Mouse (Mus musculus): ENCODE results near the gene Dstyk. TPM values are rescaled to one million over a fixed set of nuclear protein-coding genes. Genes with fewer than 3 reads are reported as not detected.
"Not testable (repeated sequence)": the region's sequence is repeated elsewhere in the genome, so short reads cannot be mapped to it uniquely, and the experiment has no call there.

Dstyk gene
- polyA plus RNA-seq, 1 experiment from 2014 or later = 14.9 TPM

DNA sequence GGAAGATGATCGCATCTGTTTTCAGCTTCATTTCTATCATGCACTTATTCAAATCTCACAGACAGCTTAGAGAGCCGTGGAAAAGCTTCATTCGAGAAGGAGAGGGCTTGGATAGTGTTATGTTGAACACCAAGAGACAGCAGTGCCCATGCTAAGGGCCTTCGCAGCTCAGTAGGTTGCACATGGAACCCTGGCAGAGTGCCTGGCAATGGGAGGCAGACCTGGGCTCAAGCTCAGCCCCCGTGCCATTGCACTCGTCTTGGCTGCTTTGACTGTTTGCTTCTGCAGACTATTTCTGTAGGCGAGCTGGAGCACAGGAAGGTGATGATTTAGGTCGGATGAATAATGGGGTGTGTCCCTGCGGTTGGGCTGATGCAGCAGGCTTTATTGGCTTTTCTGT is 14.4 kb downstream of the Dstyk start:
- no peak for DNase-seq (ENCODE audit: extremely low spot score, low spot score)
- Histone ChIP-seq H3K4me3 (no peak overlapping the region), H3K27ac (no peak overlapping the region), H3K27me3 (ENCODE audit: poor library complexity, severe bottlenecking) (no peaks in the 10 kb centered on the region), H3K36me3 (replicated peaks) (peaks cover 20% of the 10 kb centered on the region), H3K9me3 (no peaks in the 10 kb centered on the region), H3K4me1 (peaks cover 8% of the 10 kb centered on the region)
- WGBS = 91% methylated on average over 9 of the region's 9 CpGs

DNA sequence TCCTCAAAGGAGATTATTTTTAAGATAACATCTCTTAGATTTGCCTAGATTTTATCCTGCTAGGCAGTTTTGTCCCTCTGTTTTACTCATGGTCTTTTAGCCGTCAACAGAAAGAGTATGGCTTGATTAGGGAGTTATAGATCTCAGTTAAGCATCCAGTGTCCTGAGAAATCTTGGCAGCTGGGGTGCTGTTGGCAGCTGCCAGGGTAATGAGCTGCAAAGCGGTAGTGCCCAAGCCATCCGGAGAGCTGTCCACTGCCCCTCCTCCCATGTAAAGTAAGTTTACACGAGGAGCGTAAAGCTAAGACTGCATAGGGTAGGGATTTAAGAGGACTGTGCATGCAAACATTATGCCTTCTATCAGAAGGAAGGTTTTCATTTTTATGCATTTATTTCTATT is 16.0 kb downstream of the Dstyk start:
- no peak for DNase-seq (ENCODE audit: extremely low spot score, low spot score)
- no peak overlapping the region for H3K27ac ChIP-seq
- no peaks in the 10 kb centered on the region for H3K27me3 ChIP-seq (ENCODE audit: poor library complexity, severe bottlenecking)
- WGBS = 91% methylated on average over 5 of the region's 5 CpGs
- no peak overlapping the region for H3K4me3 ChIP-seq
- H3K36me3 ChIP-seq (replicated peaks) = peaks cover 24% of the 10 kb centered on the region
- no peaks in the 10 kb centered on the region for H3K9me3 ChIP-seq
- H3K4me1 ChIP-seq = peaks cover 8% of the 10 kb centered on the region

DNA sequence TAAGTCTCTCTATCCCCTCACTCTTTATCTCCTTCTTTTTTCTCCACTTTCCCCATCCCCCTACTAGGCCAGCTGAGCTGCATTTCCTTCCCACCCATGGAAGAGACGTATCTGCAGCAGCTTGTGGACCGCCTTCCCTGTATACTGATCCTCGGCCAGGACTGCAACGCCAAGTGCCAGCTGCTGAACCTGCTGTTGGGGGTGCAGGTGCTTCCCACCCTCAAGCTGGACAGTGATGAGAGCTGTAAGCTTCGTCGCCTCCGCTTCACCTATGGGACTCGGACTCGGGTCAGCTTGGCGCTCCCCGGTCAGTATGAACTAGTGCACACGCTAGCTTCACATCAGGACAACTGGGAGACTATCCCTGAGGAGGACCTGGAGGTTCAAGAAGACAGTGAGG is 16.7 kb downstream of the Dstyk start:
- Histone ChIP-seq H3K9me3 (no peaks in the 10 kb centered on the region), H3K36me3 (replicated peaks) (peaks cover 24% of the 10 kb centered on the region), H3K27ac (no peak overlapping the region), H3K4me3 (no peak overlapping the region), H3K4me1 (peaks cover 8% of the 10 kb centered on the region), H3K27me3 (ENCODE audit: poor library complexity, severe bottlenecking) (no peaks in the 10 kb centered on the region)
- WGBS = 92% methylated on average over 12 of the region's 12 CpGs
- no peak for DNase-seq (ENCODE audit: extremely low spot score, low spot score)

DNA sequence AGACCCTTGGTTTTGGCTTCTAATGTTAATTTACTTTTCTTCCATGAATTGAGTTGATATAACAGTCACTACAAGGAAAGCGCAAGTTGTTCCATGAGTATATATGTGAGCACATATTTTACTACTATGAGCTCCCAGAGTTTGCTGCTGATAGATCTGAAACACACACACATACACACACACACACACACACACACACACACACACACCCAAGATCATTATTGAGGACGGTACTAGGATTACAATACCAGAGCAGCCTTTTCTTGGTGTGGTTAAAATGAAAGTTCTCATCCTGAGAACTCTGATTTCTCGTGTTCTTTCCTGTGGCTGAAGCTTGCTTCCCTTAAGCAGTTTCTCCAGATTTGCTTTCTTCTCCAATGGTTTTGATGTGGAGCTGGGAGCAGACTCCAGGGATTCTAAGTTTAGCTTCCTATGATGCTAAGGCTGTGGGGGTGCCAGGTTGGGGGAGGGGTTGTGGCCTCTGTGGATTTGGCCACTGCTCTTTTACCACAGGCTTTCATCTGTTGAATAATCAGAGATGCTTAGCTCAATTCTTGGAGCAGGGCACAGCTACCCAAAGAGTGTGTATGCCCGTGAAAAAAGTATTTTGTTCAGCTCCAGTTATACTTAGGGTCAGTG is 19.1 kb downstream of the Dstyk start:
- Histone ChIP-seq H3K36me3 (replicated peaks) (peaks cover 48% of the 10 kb centered on the region), H3K27me3 (ENCODE audit: poor library complexity, severe bottlenecking) (no peaks in the 10 kb centered on the region), H3K4me3 (no peak overlapping the region), H3K4me1 (no peaks in the 10 kb centered on the region; the same call in 1 of the 2 replicates), H3K27ac (no peak overlapping the region), H3K9me3 (peaks cover 4% of the 10 kb centered on the region; the same call in 1 of the 2 replicates)
- 81% methylated on average over 4 of the region's 4 CpGs for WGBS
- no peak for DNase-seq (ENCODE audit: extremely low spot score, low spot score)

DNA sequence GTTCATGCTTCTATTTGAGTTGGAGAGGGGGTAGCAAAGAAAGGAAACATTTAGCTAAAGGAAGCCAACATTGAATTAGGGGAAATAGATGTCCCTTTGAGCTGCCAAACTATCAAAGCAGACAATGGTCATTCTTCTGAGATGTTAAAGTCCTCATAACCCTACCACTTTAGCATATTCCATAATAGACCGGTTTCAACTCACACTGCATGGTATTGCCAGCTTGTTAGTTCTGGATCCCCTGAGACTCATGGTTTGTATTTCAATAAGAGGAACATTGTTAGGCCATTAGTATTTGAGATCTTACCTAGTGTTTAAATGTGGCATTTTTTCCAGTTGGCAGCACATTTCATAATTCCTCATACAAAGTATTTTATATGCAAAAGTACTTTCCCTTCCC is 19.6 kb downstream of the Dstyk start:
- peaks cover 4% of the 10 kb centered on the region; the same call in 1 of the 2 replicates for H3K9me3 ChIP-seq
- 82% methylated on average over 1 of the region's 1 CpGs for WGBS

DNA sequence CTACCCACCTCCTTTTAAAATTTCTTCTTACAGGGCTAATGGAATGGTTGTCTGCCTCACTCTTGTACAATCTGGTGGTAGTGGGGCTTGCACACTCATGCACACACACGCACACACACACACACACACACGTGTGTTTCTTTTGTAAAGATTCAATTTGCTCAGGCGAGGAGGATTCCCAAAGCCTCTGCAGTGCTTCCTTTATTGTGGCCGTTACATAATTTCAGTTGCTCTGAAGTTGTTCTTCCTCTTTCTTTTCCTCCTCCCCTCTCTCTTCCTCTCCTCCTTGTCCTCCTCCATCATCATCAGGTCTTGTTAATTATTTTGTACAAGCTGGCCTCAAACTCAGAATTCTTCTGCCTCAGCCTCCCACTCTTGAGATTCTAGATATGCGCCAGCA is 20.0 kb downstream of the Dstyk start:
- Histone ChIP-seq H3K9me3 (peaks cover 4% of the 10 kb centered on the region; the same call in 1 of the 2 replicates), H3K36me3 (replicated peaks) (peaks cover 57% of the 10 kb centered on the region), H3K27me3 (ENCODE audit: poor library complexity, severe bottlenecking) (no peaks in the 10 kb centered on the region), H3K4me3 (no peak overlapping the region), H3K4me1 (no peaks in the 10 kb centered on the region), H3K27ac (no peak overlapping the region)
- 88% methylated on average over 5 of the region's 5 CpGs for WGBS
- DNase-seq (ENCODE audit: extremely low spot score, low spot score) = no peak

More for the DNA sequence above, 19.6 kb downstream of the Dstyk start:
- no peak overlapping the region for H3K27ac ChIP-seq
- no peaks in the 10 kb centered on the region for H3K27me3 ChIP-seq (ENCODE audit: poor library complexity, severe bottlenecking)
- H3K4me1 ChIP-seq = no peaks in the 10 kb centered on the region; the same call in 1 of the 2 replicates
- no peak overlapping the region for H3K4me3 ChIP-seq
- peaks cover 53% of the 10 kb centered on the region for H3K36me3 ChIP-seq (replicated peaks)
- DNase-seq (ENCODE audit: extremely low spot score, low spot score) = no peak

DNA sequence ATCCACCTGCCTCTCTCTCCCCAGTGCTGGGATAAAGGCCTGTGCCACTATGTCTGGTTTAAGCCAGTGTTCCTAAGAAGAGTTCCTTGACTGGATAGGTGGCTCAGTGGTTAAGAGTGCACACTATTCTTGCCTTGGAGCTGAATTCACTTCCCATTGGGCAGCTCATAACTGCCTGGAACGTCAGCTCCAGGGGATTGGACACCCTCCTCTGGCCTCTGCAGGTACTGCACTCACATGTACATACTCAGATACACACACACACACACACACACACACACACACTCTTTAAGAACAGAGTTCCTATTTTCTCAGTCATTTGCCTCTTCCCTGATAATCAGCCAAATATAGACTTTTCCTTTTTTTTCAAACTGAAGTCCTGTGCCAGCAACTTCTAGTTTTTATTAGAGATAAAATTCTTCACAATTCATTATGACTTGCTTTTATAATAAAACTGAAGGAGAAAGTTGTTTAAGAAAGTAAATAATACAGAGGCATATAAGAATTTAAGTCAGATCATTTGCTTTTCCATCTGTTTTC is 23.6 kb downstream of the Dstyk start:
- WGBS = 86% methylated on average over 1 of the region's 1 CpGs
- no peaks in the 10 kb centered on the region for H3K27me3 ChIP-seq (ENCODE audit: poor library complexity, severe bottlenecking)
- H3K4me1 ChIP-seq = no peaks in the 10 kb centered on the region
- no peak overlapping the region for H3K4me3 ChIP-seq
- H3K36me3 ChIP-seq (replicated peaks) = peaks cover 50% of the 10 kb centered on the region
- H3K27ac ChIP-seq = no peak overlapping the region
- DNase-seq (ENCODE audit: extremely low spot score, low spot score) = no peak
- H3K9me3 ChIP-seq = peaks cover 4% of the 10 kb centered on the region; the same call in 1 of the 2 replicates

DNA sequence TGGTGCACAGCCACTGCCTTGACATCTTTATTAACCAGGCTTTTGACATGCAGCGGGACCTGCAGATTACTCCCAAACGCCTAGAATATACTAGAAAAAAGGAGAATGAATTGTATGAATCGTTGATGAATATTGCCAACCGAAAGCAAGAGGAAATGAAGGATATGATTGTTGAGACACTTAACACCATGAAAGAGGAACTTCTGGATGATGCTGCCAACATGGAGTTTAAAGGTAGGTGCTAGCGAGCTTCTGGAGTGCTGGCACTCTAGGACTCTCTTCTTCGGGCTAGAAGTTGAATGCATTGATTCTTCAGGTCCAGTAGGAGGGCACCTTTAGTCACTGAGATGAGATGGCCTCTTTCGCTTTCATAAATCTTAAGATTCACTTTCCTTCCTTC is 32.4 kb downstream of the Dstyk start:
- no peaks in the 10 kb centered on the region for H3K9me3 ChIP-seq
- no peaks in the 10 kb centered on the region for H3K4me1 ChIP-seq
- H3K4me3 ChIP-seq = no peak overlapping the region
- no peaks in the 10 kb centered on the region for H3K27me3 ChIP-seq (ENCODE audit: poor library complexity, severe bottlenecking)
- no peak overlapping the region for H3K27ac ChIP-seq
- peaks cover 65% of the 10 kb centered on the region for H3K36me3 ChIP-seq (replicated peaks)
- DNase-seq (ENCODE audit: extremely low spot score, low spot score) = no peak
- 92% methylated on average over 7 of the region's 7 CpGs for WGBS

DNA sequence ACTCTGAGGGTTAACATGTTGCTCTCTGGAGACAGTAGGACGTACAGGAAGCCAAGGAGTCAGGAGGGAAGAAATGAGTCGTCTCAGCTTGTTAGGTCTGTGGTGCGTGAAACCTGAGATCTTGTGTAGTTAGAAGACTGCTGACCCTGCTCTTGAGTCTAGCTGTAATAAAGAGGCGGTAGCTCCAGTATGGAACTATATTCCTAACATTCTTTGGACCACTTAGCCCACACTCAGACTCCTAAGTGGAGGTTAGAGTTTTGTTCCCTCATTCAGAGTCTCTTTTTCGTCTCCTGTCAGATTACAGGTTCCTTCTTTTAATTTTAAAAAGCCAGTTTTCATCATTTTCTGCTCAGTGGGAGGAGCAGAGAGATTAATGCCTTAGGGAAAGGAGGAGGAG is 47.3 kb downstream of the Dstyk start:
- peaks cover 64% of the 10 kb centered on the region for H3K36me3 ChIP-seq (replicated peaks)
- no peaks in the 10 kb centered on the region for H3K27me3 ChIP-seq (ENCODE audit: poor library complexity, severe bottlenecking)
- no peaks in the 10 kb centered on the region for H3K9me3 ChIP-seq
- peaks cover 4% of the 10 kb centered on the region; the same call in 1 of the 2 replicates for H3K4me1 ChIP-seq
- H3K27ac ChIP-seq = no peak overlapping the region
- no peak overlapping the region for H3K4me3 ChIP-seq
- no peak for DNase-seq (ENCODE audit: extremely low spot score, low spot score)
- WGBS = 86% methylated on average over 5 of the region's 5 CpGs

DNA sequence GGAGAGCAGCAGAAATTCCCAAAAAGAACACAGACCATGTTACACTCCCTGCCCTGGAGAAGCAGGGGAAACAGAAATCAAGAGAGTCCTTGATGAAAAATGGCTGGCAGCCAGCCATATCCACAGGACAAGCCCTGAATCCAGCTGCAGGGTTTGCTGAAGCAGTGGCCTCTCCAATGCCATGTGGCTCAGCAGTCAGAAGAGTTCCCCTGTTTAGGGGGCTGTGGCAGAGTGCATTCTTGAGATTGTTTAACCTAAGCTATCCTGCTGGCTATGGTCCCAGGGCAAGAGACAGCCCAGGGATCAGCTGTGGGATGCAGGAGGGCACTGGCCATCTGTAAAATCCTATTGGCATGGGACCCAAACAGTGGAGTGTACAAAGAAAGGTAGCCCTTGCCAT is 51.6 kb downstream of the Dstyk start:
- Histone ChIP-seq H3K27me3 (ENCODE audit: poor library complexity, severe bottlenecking) (no peaks in the 10 kb centered on the region), H3K9me3 (no peaks in the 10 kb centered on the region), H3K27ac (no peak overlapping the region), H3K4me3 (no peak overlapping the region), H3K36me3 (replicated peaks) (peaks cover 26% of the 10 kb centered on the region), H3K4me1 (peaks cover 4% of the 10 kb centered on the region; the same call in 1 of the 2 replicates)
- no peak for DNase-seq (ENCODE audit: extremely low spot score, low spot score)

DNA sequence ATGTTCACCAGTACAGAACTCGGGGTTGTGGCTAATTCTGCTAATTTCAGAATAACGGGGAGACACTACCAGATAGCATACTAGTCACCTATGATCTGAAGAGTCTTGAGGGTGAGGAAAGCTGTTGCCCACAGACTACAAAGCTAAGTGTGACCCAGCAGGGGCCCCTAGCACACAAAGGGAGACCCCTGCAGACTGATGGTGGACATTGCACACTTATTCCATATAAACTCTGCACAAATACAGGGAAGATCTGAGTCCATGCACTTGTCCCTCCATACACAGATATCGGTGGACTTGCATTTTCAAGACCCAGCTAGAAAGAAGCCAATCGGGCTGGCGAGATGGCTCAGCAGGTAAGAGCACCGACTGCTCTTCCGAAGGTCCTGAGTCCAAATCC is 52.2 kb downstream of the Dstyk start:
- DNase-seq (ENCODE audit: extremely low spot score, low spot score) = no peak
- Histone ChIP-seq H3K4me3 (no peak overlapping the region), H3K27ac (no peak overlapping the region), H3K9me3 (no peaks in the 10 kb centered on the region), H3K36me3 (replicated peaks) (peaks cover 20% of the 10 kb centered on the region), H3K27me3 (ENCODE audit: poor library complexity, severe bottlenecking) (no peaks in the 10 kb centered on the region), H3K4me1 (peaks cover 4% of the 10 kb centered on the region; the same call in 1 of the 2 replicates)
- 92% methylated on average over 7 of the region's 7 CpGs for WGBS

DNA sequence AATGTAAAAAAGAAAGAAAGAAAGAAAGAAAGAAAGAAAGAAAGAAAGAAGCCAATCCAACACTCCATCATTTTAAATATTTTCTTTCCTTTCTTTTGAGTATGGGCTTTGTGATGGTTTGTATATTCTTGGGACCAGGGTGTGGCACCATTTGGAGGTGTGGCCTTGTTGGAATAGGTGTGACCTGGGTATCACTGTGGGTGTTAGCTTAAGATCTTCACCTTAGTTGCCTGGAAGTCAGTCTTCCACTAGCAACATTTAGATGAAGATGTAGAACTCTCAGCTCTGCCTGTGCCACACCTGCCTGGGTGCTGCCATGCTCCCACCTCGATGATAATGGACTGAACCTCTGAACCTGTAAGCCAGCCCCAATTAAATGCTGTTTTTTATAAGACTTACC is 52.7 kb downstream of the Dstyk start:
- H3K4me1 ChIP-seq; H3K4me3 ChIP-seq; H3K27me3 ChIP-seq (ENCODE audit: poor library complexity, severe bottlenecking); H3K9me3 ChIP-seq; DNase-seq (ENCODE audit: extremely low spot score, low spot score); H3K27ac ChIP-seq: not testable (repeated sequence)
- WGBS = 89% methylated on average over 1 of the region's 1 CpGs
- peaks cover 15% of the 10 kb centered on the region for H3K36me3 ChIP-seq (replicated peaks)

DNA sequence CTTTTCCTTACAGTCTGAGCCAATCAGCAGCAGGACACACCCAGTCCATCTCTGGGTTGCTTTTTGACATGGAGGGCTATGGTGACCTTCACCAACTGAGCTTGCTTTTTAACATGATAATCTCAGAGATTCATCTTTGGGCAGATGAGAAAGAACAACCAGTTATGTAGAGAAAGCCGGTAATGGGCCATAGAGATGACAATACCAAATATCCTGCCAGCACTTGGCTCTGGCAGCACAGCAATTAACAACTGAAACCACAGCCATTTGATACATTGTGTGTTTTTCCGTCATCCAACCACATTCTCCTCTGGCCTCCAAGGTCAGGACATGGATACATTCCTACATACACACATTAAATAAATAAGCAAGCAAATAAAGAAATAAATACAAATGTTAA is 53.7 kb downstream of the Dstyk start:
- Histone ChIP-seq H3K4me3 (no peak overlapping the region), H3K27me3 (ENCODE audit: poor library complexity, severe bottlenecking) (no peaks in the 10 kb centered on the region), H3K27ac (no peak overlapping the region), H3K4me1 (peaks cover 12% of the 10 kb centered on the region), H3K9me3 (no peaks in the 10 kb centered on the region), H3K36me3 (replicated peaks) (peaks cover 7% of the 10 kb centered on the region)
- WGBS = 90% methylated on average over 2 of the region's 2 CpGs
- no peak for DNase-seq (ENCODE audit: extremely low spot score, low spot score)

Measured in forebrain, embryonic 10.5 days (tissue).